Mouse (Mus musculus) limb, embryonic 15.5 days (tissue): ENCODE data around the gene Lsm14a. TPM values are rescaled to one million over a fixed set of nuclear protein-coding genes. Genes with fewer than 3 reads are reported as not detected.

Experiments used
- ATAC-seq: fragments of 200-750 bp; cut with Nextera tagmentation; 2 replicates; pipeline ENCODE4 v1.8.0; 2017; ENCODE audit warnings: low read depth, moderate TSS enrichment; ENCODE audit not compliant: insufficient number of reproducible peaks, low FRiP score, low TSS enrichment
- H3K27ac ChIP-seq: fragments of 300-500 bp; sonication (generic); 2 replicates; pipeline ENCODE4 v1.5.1; 2015; ENCODE audit warnings: moderate library complexity, mild to moderate bottlenecking, inconsistent platforms
- H3K27me3 ChIP-seq: fragments of 300-500 bp; sonication (generic); 2 replicates; pipeline ENCODE4 v1.6.1; 2015; ENCODE audit warnings: inconsistent platforms
- H3K36me3 ChIP-seq: fragments of 300-500 bp; sonication (generic); 2 replicates; pipeline ENCODE4 v1.6.1; 2015; ENCODE audit warnings: inconsistent platforms
- H3K4me1 ChIP-seq: fragments of 300-500 bp; sonication (generic); 2 replicates; pipeline ENCODE4 v1.6.1; 2015; ENCODE audit warnings: inconsistent platforms
- H3K4me2 ChIP-seq: fragments of 300-500 bp; sonication (generic); 2 replicates; pipeline ENCODE4 v1.6.1; 2015; ENCODE audit warnings: mild to moderate bottlenecking, inconsistent platforms
- H3K4me3 ChIP-seq: fragments of 300-500 bp; sonication (generic); 2 replicates; pipeline ENCODE4 v1.5.1; 2015; ENCODE audit warnings: mild to moderate bottlenecking, inconsistent platforms
- H3K9ac ChIP-seq: fragments of 300-500 bp; sonication (generic); 2 replicates; pipeline ENCODE4 v1.6.1; 2015; ENCODE audit warnings: inconsistent platforms
- H3K9me3 ChIP-seq: fragments of 300-500 bp; sonication (generic); 2 replicates; pipeline ENCODE4 v1.6.1; 2016; ENCODE audit warnings: inconsistent platforms
- WGBS: fragments of 180-500 bp; shearing (Covaris S2); methylation state at CpG from one replicate; pipeline ENCODE4 v1.1.7; 2015; 5-methylcytosine and 5-hydroxymethylcytosine counted together
- polyA plus RNA-seq: library from polyadenylated mRNA; unstranded; fragments of >200 nt; fragmentation: Nextera tagmentation; extraction: Ambion mirVana; gene quantifications from 2 replicates; pipeline ENCODE4 v1.2.1, GENCODE M21; 2015

The Lsm14a gene
- polyA plus RNA-seq, 1 experiment from 2014 or later = 82.7 TPM

DNA sequence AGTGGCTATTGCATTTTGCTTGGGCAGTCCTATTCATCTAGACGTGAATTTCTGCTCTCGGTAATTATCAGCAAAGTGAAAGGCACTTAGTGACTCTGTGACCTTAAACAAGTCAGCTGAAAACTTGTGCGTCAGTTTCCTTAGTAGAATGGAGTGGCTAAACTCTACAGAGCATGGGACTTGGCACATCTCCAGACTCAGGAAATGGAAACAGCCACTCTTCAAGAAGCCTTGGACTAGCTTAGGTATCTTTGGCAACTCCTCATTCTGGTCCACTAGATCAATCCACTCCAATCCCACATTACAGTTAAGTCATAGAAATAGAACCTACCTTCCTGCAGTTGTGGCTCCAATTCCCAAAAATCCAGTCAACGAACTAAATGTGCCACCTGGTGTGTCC is 87.7 kb downstream of the Lsm14a start:
- Histone ChIP-seq H3K36me3 (no peaks in the 10 kb centered on the region), H3K9ac (no peak overlapping the region), H3K27me3 (no peaks in the 10 kb centered on the region), H3K9me3 (no peaks in the 10 kb centered on the region), H3K4me1 (peaks cover 6% of the 10 kb centered on the region; the same call in 1 of the 2 replicates), H3K27ac (peak overlapping the region; percentile 48; the same call in 1 of the 2 replicates), H3K4me2 (no peak overlapping the region), H3K4me3 (no peak overlapping the region)
- 77% methylated on average over 4 of the region's 4 CpGs for WGBS
- no peak for ATAC-seq

DNA sequence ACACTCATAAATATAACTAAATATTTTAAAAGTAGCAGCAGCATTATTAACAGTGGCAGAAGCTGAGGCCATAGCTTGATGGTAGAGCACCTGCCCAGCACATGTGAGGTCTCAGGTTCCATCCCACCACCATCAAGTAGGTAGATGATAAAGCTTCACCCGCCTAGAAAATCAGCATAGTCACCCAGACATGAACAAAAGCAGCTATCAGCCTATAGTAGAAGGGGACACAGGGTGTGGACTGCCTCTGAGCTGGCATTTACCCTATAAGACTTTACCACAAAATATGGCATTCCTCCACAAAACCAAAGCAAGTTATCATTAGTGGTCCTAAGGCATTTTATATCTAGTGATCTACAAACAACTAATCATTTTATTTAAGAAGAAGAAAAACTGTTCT is 90.5 kb downstream of the Lsm14a start:
- H3K4me3 ChIP-seq = no peak overlapping the region
- no peak overlapping the region for H3K27ac ChIP-seq
- no peaks in the 10 kb centered on the region for H3K9me3 ChIP-seq
- H3K4me1 ChIP-seq = no peaks in the 10 kb centered on the region; the same call in 1 of the 2 replicates
- 65% methylated on average over 1 of the region's 1 CpGs for WGBS
- no peak overlapping the region for H3K4me2 ChIP-seq
- no peak overlapping the region for H3K9ac ChIP-seq
- no peak for ATAC-seq
- H3K27me3 ChIP-seq = no peaks in the 10 kb centered on the region
- H3K36me3 ChIP-seq = no peaks in the 10 kb centered on the region

DNA sequence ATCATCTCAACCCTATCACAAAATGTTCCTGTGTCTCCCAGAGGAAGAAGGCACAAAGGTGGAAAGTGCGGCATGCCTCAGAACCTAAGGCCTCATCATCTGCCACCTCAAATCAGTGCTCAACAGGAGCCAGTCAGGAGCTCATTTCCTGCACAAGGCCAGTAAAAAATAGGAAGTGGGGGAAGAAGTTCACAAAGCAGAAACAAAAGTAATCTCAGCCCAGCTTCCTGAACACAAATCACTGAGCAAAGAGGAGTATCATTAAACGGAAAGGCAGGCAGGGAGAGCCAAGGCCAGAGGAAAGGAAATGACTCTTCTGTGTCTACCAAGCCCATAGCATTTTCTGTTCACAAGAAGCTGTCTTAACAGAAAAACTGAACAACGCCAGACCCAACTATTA is 91.2 kb downstream of the Lsm14a start:
- Histone ChIP-seq H3K9ac (no peak overlapping the region), H3K4me2 (no peak overlapping the region), H3K4me3 (no peak overlapping the region), H3K27me3 (no peaks in the 10 kb centered on the region), H3K27ac (no peak overlapping the region), H3K9me3 (no peaks in the 10 kb centered on the region), H3K36me3 (no peaks in the 10 kb centered on the region), H3K4me1 (no peaks in the 10 kb centered on the region; the same call in 1 of the 2 replicates)
- 80% methylated on average over 3 of the region's 3 CpGs for WGBS
- no peak for ATAC-seq

DNA sequence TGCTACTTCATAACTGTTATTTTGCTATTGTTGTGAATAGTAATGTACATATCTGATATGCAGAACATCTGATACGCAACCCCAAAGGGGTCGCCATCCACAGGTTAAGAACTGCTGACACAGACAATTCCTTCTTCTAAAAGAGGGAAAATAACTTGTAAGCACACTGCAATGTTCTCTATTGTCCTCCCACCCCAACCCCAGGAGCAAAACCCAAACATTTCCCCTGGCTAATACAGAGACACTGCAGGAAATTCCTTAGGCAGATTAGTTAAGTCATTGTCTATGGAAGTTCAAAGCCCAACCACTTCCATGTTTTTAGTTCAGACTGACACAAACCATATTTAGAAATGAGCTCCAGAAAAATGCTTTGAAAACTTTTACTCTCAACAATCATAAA is 94.3 kb downstream of the Lsm14a start:
- Histone ChIP-seq H3K27ac (no peak overlapping the region), H3K4me1 (no peaks in the 10 kb centered on the region), H3K27me3 (no peaks in the 10 kb centered on the region), H3K4me3 (no peak overlapping the region), H3K9ac (no peak overlapping the region), H3K36me3 (peaks cover 4% of the 10 kb centered on the region; the same call in 1 of the 2 replicates), H3K4me2 (no peak overlapping the region), H3K9me3 (no peaks in the 10 kb centered on the region)
- WGBS = 94% methylated on average over 2 of the region's 2 CpGs
- ATAC-seq = no peak

DNA sequence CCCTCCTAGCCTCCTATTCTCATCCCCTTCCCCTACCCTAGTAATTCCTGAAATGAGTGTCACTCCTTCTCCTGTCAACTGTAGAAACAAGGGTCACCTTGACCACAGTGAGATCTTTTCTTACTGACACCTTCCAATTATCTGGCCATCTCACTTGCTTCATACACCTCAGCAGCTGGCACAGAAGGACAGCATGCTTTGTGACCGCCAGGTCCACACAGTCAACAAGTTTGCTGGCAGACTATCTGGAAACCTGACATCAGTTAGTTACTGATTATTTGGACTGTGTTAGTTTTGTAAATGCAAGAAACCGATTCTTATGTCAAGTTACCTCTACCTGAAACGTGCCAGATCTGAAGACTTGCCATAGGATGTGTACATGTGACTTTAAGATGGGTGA is 97.0 kb downstream of the Lsm14a start:
- Histone ChIP-seq H3K4me1 (no peaks in the 10 kb centered on the region), H3K36me3 (peaks cover 4% of the 10 kb centered on the region; the same call in 1 of the 2 replicates), H3K27me3 (no peaks in the 10 kb centered on the region), H3K27ac (no peak overlapping the region), H3K4me2 (no peak overlapping the region), H3K9me3 (no peaks in the 10 kb centered on the region), H3K9ac (no peak overlapping the region), H3K4me3 (no peak overlapping the region)
- no peak for ATAC-seq
- WGBS = 86% methylated on average over 3 of the region's 3 CpGs

Other genes with a start within 250 kb of the Lsm14a start
- 186 and 190 TPM in 2 replicates for gene Uba2, start 223.7 kb downstream of the Lsm14a start, polyA plus RNA-seq
- gene Pdcd2l, start 196.7 kb downstream of the Lsm14a start, polyA plus RNA-seq = 59.1 and 59.9 TPM in 2 replicates
- gene Gpi1, start 163.0 kb downstream of the Lsm14a start, polyA plus RNA-seq = 288 and 306 TPM in 2 replicates
- not detected in 2 replicates for gene Gm6096, start 142.3 kb downstream of the Lsm14a start, polyA plus RNA-seq
- gene 4931406P16Rik, start 79.8 kb downstream of the Lsm14a start, polyA plus RNA-seq = 30.3 and 30.5 TPM in 2 replicates